ENCODE assay signal across 16 mouse cellular contexts in the genomic region with DNA sequence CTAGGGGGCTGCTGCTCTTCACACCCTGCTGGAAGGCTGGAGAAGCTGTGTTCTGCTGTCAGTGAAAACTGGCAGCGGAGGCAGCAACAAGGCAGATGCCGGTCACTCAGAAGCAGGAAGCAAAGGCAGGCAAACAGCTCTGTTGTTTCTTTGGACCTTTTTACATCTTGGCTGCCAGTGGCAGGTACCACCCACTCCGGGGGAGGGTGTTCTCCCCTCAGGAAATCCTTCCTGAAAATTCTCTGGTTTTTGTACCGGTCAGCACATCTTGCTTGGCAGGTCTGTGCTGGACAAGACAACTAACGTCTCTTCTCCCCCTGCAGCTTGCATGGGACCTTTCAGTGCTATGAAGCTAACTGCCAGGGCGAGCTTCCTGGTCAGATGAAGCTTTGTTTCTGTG.
"Had no signal": no experiment of that assay in that cellular context is flagged by ENCODE, and none has a peak within 500 bp of the region (broad histone marks: within the 10 kb centered on the region; RNA-seq: fewer than 3 reads in every experiment).

No protein-coding gene starts in this region.

- H3K27me3 ChIP-seq: limb, embryonic 13.5 days; neural tube, embryonic 13.5 days had no signal

- H3K4me2 ChIP-seq: limb, embryonic 13.5 days; midbrain, embryonic 11.5 days; neural tube, embryonic 13.5 days had no signal

- H3K4me3 ChIP-seq: layer of hippocampus, adult 2 months; limb, embryonic 13.5 days; neural tube, embryonic 13.5 days had no signal

- H3K9me3 ChIP-seq: neural tube, embryonic 13.5 days had no signal

- H3K27ac ChIP-seq: kidney, postnatal 0 days; layer of hippocampus, adult 2 months; limb, embryonic 13.5 days; liver, embryonic 14.5 days; neural tube, embryonic 13.5 days had no signal

- H3K36me3 ChIP-seq: limb, embryonic 13.5 days; neural tube, embryonic 13.5 days had no signal

- DNase-seq: left cerebral cortex, postnatal 4 days; lung, adult 18-20 months; lung, postnatal 4 days; retina, postnatal 1 day; right cerebral cortex, postnatal 4 days; spleen, adult 18-20 months; thymus, adult 18-20 months; thymus, postnatal 14 days had no signal

- H3K4me1 ChIP-seq: limb, embryonic 13.5 days had no signal

- ATAC-seq: lung, postnatal 0 days; midbrain, embryonic 16.5 days had no signal

- H3K9ac ChIP-seq: limb, embryonic 13.5 days; liver, embryonic 14.5 days; neural tube, embryonic 13.5 days had no signal
